Mouse (Mus musculus) WW6 (cell line): Measurements from ENCODE around the gene Chp1.
"Not testable (repeated sequence)": the region's sequence is repeated elsewhere in the genome, so short reads cannot be mapped to it uniquely, and the experiment has no call there.

Experiments
- DNase-seq: peaks from one replicate; pipeline ENCODE4 v3.0.0-alpha.2; 2013; ENCODE audit warnings: low read depth, low spot score

Gene Chp1

DNA sequence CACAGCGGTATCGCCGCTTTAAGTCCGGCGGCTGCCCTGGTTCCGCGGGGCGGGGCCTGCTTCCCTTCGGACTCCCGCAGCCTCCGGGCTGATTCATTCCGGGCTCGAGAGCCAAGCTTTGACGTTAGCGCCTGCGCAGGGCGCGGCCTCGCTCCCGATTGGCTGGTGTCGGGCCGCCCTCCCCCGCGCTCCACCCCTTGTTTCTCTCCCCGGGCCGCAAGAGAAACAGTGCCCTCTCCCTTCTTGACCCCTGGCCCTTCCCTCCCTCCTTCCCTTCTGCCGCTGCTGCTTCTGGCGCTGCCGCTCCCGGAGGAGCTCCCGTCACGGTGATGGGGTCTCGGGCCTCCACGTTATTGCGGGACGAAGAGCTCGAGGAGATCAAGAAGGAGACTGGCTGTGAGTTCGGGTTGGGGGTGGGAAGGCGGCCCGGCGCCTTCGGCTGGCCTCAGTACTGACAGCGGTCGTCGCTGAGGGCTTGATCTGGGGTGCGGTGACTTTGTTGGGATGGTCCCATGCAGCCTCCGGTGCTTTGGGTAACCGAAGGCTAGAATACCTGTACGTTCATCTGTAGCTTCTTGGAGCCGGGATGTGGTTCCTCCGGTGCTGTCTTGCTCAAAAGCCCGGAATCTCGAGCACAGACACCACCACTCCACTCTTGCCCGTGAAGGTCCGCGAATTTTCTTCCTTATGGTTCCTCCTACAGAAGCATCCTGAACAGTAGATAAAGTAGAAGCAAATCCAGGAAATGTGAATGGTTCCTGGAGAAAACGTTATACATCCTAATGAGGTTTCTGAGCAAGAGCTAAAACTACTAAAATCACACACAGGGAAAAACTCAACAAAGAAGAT lies at the start of gene Chp1, which contains the start of gene Exd1:
Chp1 (plus strand) TSS at position 176 of the 849 bp plus-strand sequence.
Exd1 (minus strand) TSS at position 106 of the 849 bp plus-strand sequence.
- DNase-seq = peak; percentile 91

- DNase-seq = no peak
These were observed 48.6 kb upstream of the Chp1 start for GRCm38 (mm10) chr2:119498859-119499258.

DNA sequence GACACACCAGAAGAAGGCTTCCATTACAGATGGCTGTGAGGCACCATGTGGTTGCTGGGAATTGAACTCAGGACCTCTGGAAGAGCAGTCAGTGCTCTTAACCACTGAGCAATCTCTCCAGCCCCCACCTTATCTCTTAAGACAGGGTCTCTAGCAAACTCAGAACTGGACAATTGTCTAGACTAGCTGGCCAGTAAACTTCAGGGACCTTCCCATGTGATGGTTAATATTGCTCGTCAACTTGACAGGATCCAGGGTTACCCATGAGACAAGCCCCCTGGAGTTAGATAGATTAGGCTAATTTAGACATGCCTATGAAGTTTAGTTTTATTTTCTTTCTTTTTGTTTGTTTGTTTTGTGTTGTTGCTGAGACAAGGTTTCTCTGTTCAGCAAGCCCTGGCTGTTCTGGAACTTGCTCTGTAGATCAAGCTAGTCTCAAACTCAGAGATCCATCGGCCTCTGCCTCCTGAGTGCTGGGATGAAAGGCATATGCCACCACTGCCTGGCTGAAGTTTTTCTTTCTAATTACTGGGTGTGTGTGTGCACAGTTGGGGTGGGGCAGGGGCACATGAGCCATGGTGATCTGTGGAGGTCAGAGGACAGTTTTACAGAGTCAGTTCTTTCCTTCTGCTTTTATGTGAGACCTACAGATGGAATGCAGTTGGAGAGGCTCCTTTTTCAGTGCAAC lies 46.4 kb upstream of the Chp1 start:
- DNase-seq = no peak

- peak; percentile 11 for DNase-seq
These were observed 40.4 kb upstream of the Chp1 start for GRCm38 (mm10) chr2:119507108-119507507.

GRCm38 (mm10) chr2:119508518-119508917 lies 39.0 kb upstream of the Chp1 start:
- not testable (repeated sequence) for DNase-seq

GRCm38 (mm10) chr2:119510856-119511255 lies 36.6 kb upstream of the Chp1 start:
- DNase-seq = no peak

- DNase-seq = peak; percentile 14
These were observed 35.2 kb upstream of the Chp1 start for GRCm38 (mm10) chr2:119512292-119512691.

GRCm38 (mm10) chr2:119514026-119514522 lies 33.4 kb upstream of the Chp1 start:
- DNase-seq = no peak

DNA sequence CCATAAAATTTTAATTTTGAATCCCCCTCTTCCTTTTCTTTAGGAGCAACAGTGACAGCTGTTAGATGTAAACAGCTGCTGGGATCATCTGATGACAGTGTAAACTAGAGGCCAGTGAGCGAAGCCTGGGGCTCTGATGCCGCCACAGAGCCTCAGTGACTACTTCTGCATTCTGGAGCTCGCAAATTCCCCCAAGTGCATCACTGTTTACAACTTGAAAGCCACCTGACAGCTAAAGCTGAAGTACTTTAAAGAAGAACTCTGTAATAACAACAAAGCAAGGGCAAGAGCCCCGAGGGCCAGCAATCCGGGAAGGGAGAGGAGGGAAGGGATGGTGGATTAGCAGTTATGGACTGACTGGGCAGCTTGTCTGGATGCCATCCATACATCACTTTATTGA lies 30.7 kb upstream of the Chp1 start:
- no peak for DNase-seq

- no peak for DNase-seq
These were observed 26.9 kb upstream of the Chp1 start for GRCm38 (mm10) chr2:119520550-119520949.

GRCm38 (mm10) chr2:119523836-119524235 lies 23.7 kb upstream of the Chp1 start:
- no peak for DNase-seq

DNA sequence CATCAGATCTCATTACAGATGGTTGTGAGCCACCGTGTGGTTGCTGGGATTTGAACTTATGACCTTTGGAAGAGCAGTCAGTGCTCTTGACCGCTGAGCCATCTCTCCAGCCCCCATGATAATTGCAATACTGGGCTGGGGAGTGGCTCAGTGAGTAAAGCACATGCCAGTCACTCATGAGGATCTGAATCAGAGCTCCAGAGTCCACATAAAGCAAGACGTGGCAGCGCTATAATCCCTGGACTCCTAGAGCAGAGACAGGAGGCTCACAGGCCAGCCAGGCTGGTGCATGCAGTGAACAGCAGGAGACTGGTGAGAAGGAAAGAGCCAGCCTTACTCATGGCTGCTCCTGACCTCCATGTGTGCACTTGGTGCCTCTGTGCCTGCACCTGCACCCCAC lies 22.1 kb upstream of the Chp1 start:
- DNase-seq = no peak

DNA sequence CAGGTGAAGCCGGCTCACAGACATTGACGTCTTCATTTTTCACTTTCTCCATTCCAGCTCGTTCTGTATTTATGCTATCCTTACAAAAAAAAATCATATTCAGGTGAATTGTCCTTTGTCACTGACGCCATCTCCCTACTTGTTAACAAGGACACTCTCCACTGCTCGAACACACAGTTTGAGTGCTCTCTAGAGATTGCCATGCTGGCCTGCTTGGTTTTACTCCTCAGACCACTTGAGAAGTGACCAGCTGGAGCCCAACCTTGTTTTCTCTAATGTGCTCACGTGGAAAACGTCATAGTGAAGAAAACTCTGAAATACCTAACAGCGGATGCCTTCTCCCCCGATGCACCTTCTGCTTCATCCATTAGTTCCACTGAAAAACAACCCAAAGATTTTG lies 8.7 kb upstream of the Chp1 start:
- no peak for DNase-seq

DNA sequence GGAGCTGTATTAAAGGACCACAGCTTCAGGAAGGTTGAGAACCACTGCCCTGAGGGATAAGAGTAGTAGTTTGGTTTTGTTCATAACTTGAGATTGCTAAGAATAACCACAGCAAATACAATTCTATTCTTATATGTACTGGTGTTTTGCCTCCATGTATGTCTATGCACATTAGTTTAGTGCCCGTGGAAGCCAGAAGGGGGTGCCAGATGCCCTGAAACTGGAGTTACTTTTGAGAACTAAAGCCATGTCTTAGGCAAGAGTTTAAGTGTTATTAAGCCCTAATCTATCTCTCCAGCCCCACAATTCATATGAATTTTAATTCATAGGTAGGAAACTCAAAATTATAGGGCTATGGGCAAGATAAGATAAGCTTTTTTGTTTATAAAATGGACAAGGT lies 5.4 kb upstream of the Chp1 start:
- DNase-seq = no peak

GRCm38 (mm10) chr2:119543656-119544055 lies 3.8 kb upstream of the Chp1 start:
- no peak for DNase-seq

- DNase-seq = peak; percentile 90
These were observed 512 bp upstream of the Chp1 start for GRCm38 (mm10) chr2:119546848-119547521.

GRCm38 (mm10) chr2:119548371-119548660 lies 819 bp downstream of the Chp1 start:
- DNase-seq = no peak

DNA sequence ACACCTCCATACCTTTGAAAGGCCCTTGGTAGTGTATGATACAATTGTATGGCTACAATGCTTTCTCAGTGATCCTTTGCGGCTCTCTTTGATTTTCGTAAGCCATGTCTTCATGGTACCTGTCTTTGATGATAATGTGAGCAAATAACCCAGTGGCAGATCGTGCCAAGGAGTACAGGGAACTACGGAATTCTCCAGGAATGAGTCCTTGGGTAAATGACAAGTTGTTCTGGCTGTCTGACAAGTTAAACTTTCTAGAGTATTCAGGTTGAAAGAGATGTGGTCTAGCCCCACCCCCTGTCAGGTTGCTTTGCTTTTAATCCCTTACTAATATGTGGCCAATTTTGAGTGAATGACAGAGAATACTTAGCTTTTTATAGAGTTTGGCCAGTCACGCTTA lies 1.2 kb downstream of the Chp1 start:
- DNase-seq = no peak

DNA sequence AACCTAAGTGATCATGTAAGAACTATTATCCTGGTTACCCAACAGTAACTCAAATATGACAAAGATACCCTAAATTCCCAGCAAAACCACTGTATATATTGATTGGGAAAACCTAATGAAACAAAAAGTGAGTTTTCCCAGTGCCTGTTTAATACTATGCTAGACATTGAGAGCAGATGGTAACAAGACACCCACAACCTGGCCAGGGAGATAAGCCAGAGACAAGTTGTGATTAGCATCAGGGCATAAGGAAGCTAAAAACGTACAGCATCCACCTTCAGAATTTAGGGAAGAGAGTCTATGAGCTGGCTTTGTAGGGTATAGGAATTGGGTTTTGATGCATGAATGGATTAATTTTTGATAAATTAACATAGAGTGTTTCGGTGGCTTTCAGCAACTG lies 2.2 kb downstream of the Chp1 start:
- no peak for DNase-seq

DNA sequence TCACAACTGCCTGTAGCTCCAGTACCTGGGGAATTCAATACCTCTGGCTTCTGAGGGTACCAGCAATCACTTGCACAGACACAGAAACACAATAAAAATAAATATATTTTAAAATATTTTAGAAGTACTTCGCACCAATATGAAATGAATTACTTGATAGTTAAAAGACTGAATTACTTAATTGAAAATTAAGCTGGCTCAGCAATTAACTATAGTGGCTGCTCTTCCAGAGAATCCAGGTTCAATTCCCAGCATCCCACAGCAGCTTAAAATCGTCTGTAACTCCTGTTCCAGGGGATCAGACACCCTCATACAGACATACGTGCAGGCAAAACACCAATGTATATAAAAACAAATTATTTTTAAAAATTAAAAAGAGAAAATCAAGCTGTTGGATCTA lies 10.5 kb downstream of the Chp1 start:
- no peak for DNase-seq

GRCm38 (mm10) chr2:119558737-119559340 lies 11.3 kb downstream of the Chp1 start:
- no peak for DNase-seq

DNA sequence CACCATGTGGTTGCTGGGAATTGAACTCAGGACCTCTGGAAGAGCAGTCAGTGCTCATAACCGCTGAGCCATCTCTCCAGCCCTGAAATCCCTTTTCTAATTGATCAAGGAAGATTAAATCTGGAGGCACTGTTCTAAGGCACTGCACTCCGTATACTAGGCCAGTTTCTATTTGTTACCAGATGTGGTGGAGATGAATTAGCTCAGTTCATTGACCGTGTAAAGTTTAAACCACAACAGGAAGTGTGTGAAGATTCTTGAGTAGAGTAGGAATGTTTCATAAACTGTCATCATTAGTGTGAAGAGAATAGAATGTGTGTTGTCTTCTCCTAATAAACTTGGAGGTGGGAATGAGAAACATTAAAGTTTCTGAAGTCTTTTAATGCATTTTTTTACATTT lies 14.3 kb downstream of the Chp1 start:
- no peak for DNase-seq
